Comparison of ENCODE assay signal across 8 mouse cellular contexts in the genomic region with DNA sequence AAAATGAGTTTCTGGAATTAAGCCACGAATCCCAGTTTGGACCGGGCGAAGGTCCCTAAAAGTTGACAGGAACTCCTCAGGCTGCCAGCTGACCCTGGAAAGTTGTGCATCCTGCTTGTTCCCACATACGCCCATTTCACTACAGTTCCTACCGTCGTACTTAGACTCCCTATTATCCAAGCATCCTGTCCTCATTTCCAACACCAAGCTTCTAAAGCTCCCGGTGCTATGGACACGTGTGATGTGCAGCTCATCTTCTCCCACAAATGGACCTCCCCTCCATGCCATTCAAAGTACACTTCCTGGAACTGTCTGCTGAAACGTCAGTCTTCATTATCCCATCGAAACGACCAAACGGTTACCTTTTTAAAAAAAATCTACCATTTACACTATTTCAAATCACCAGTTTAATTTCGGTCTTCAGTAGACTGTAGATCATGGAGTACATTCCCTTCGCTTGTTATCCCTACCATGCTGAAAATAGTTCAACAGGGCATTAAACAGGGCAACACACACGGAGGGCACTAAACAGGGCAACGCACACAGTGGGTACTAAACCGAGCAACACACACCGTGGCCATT. TPM values are rescaled to one million over a fixed set of nuclear protein-coding genes. Genes with fewer than 3 reads are reported as not detected.
DNase-seq lines count a peak whose midpoint lies in the region; ATAC-seq and TF ChIP-seq lines count a peak whose summit lies in the region.

No protein-coding gene starts in this region.

- no peak for TF ChIP-seq EP300 in liver, embryonic 14.5 days (IDR thresholded peaks at IDR 0.05; ENCODE audit: low read depth)

- peak overlapping the region; percentile 94 for H3K4me2 ChIP-seq in hindbrain, postnatal 0 days (ENCODE audit: low read depth, low read length)
- H3K4me2 ChIP-seq in liver, embryonic 14.5 days (ENCODE audit: low read depth) = peak overlapping the region; percentile 91

- H3K4me3 ChIP-seq in liver, adult 2 months (ENCODE audit: insufficient read depth, low read depth, low read length) = peak overlapping the region; percentile 67
- H3K4me3 ChIP-seq in bone marrow macrophage, adult 2 months (ENCODE audit: insufficient read depth, low read length) = peak overlapping the region; percentile 91
- peak overlapping the region; percentile 87 for H3K4me3 ChIP-seq in hindbrain, postnatal 0 days (ENCODE audit: low read length)
- peak overlapping the region; percentile 88 to 95 for H3K4me3 ChIP-seq in liver, embryonic 14.5 days (ENCODE audit: insufficient read depth in 1 of 2, low read depth in 2 of 2, low read length in 2 of 2)
- H3K4me3 ChIP-seq in olfactory bulb, adult 2 months (ENCODE audit: insufficient read depth, low read depth, low read length) = peak overlapping the region; percentile 72

- peak overlapping the region; percentile 70 for H3K9ac ChIP-seq in liver, adult 2 months (ENCODE audit: low read depth, low read length)
- H3K9ac ChIP-seq in hindbrain, postnatal 0 days (replicated peaks; ENCODE audit: low read length) = peak overlapping the region; percentile 74
- H3K9ac ChIP-seq in liver, embryonic 14.5 days (replicated peaks) = peak overlapping the region; percentile 90

- TF ChIP-seq POLR2A in liver, adult 2 months (IDR thresholded peaks at IDR 0.05; ENCODE audit: extremely low read depth, insufficient read depth, low read length) = no peak
- TF ChIP-seq POLR2A in bone marrow macrophage, adult 2 months (IDR thresholded peaks at IDR 0.05; ENCODE audit: borderline replicate concordance, low read depth, low read length) = no peak
- no peak for TF ChIP-seq POLR2A in olfactory bulb, adult 2 months (IDR thresholded peaks at IDR 0.05; ENCODE audit: insufficient read depth, low read depth, low read length)

- TF ChIP-seq CTCF in liver, adult 2 months (IDR thresholded peaks at IDR 0.05; ENCODE audit: low read depth, low read length) = no peak
- TF ChIP-seq CTCF in bone marrow macrophage, adult 2 months (IDR thresholded peaks at IDR 0.05; ENCODE audit: low read depth, low read length) = no peak
- TF ChIP-seq CTCF in hindbrain, postnatal 0 days (IDR thresholded peaks at IDR 0.05; ENCODE audit: low read depth) = no peak
- TF ChIP-seq CTCF in liver, embryonic 14.5 days (IDR thresholded peaks at IDR 0.05; ENCODE audit: low read depth) = no peak
- no peak for TF ChIP-seq CTCF in olfactory bulb, adult 2 months (IDR thresholded peaks at IDR 0.05; ENCODE audit: insufficient read depth, low read depth, low read length)

- H3K27me3 ChIP-seq in liver, adult 2 months (ENCODE audit: control insufficient read depth, insufficient read depth, low read length) = no peaks in the 10 kb centered on the region
- no peaks in the 10 kb centered on the region for H3K27me3 ChIP-seq in hindbrain, postnatal 0 days (ENCODE audit: insufficient read depth, low read length)
- H3K27me3 ChIP-seq in liver, embryonic 14.5 days (ENCODE audit: control insufficient read depth, insufficient read depth, low read length) = no peaks in the 10 kb centered on the region

- no peaks in the 10 kb centered on the region; the same call in 1 of the 2 replicates for H3K79me2 ChIP-seq in liver, adult 2 months (ENCODE audit: control insufficient read depth, insufficient read depth, low read length)

- WGBS in liver, adult 2 months = under 1% methylated on average over 18 of the region's 18 CpGs
- 10% methylated on average over 18 of the region's 18 CpGs for WGBS in hindbrain, postnatal 0 days
- 11% methylated on average over 18 of the region's 18 CpGs for WGBS in liver, embryonic 14.5 days (ENCODE audit: insufficient replicate concordance)
- WGBS in olfactory bulb, adult 2 months = 5% methylated on average over 18 of the region's 18 CpGs

- H3K9me3 ChIP-seq in hindbrain, postnatal 0 days (ENCODE audit: low read length) = no peaks in the 10 kb centered on the region
- no peaks in the 10 kb centered on the region for H3K9me3 ChIP-seq in liver, embryonic 14.5 days (ENCODE audit: control insufficient read depth, low read length)

- DNase-seq in liver, adult 2 months (ENCODE audit: extremely low read depth, low read depth, low spot score) = peak; percentile 71
- no peak for DNase-seq in liver
- DNase-seq in hindbrain, postnatal 0 days (ENCODE audit: low spot score) = peak; percentile 15
- peak in 1 of 3 experiments; percentile 26 for DNase-seq in liver, embryonic 14.5 days (ENCODE audit: low read depth in 3 of 3, low spot score in 3 of 3)
- DNase-seq in ovary, postnatal 10 days (ENCODE audit: low spot score) = no peak

- ATAC-seq in erythroblast, adult 5-6 weeks (replicated peaks; ENCODE audit: low FRiP score, poor library complexity, severe bottlenecking) = peak; percentile 29; the same call in 1 of the 2 replicates
- peak; percentile 10; the same call in 1 of the 2 replicates for ATAC-seq in hindbrain, postnatal 0 days
- no peak for ATAC-seq in liver, embryonic 14.5 days (ENCODE audit: insufficient read depth)

- H3K27ac ChIP-seq in liver, adult 2 months (replicated peaks; ENCODE audit: insufficient read depth, low read depth, low read length) = peak overlapping the region; percentile 60
- peak overlapping the region; percentile 84 for H3K27ac ChIP-seq in bone marrow macrophage, adult 2 months (ENCODE audit: insufficient read depth, low read depth, low read length)
- H3K27ac ChIP-seq in hindbrain, postnatal 0 days = peak overlapping the region; percentile 96
- peak overlapping the region; percentile 80 for H3K27ac ChIP-seq in liver, embryonic 14.5 days
- H3K27ac ChIP-seq in olfactory bulb, adult 2 months (ENCODE audit: insufficient read depth, low read depth, low read length) = peak overlapping the region; percentile 75

- no peaks in the 10 kb centered on the region for H3K36me3 ChIP-seq in liver, adult 2 months (ENCODE audit: control insufficient read depth, insufficient read depth, low read length)
- H3K36me3 ChIP-seq in hindbrain, postnatal 0 days (ENCODE audit: insufficient read depth, low read length) = no peaks in the 10 kb centered on the region
- no peaks in the 10 kb centered on the region; the same call in 1 of the 2 replicates for H3K36me3 ChIP-seq in liver, embryonic 14.5 days (replicated peaks; ENCODE audit: control insufficient read depth, insufficient read depth, low read depth)

- peaks cover 9% of the 10 kb centered on the region for H3K4me1 ChIP-seq in liver, adult 2 months (ENCODE audit: control insufficient read depth, insufficient read depth, low read length)
- peaks cover 7% of the 10 kb centered on the region for H3K4me1 ChIP-seq in bone marrow macrophage, adult 2 months (ENCODE audit: control insufficient read depth, insufficient read depth, low read length)
- peaks cover 13% of the 10 kb centered on the region; the same call in 1 of the 2 replicates for H3K4me1 ChIP-seq in hindbrain, postnatal 0 days (ENCODE audit: insufficient read depth, low read length)
- peaks cover 6 to 10% of the 10 kb centered on the region in 2 experiments; a peak in 3 of 4 replicates for H3K4me1 ChIP-seq in liver, embryonic 14.5 days (replicated peaks; ENCODE audit: control insufficient read depth in 2 of 2, insufficient read depth in 2 of 2, low read length in 1 of 2)
- peaks cover 7% of the 10 kb centered on the region; the same call in 1 of the 2 replicates for H3K4me1 ChIP-seq in olfactory bulb, adult 2 months (ENCODE audit: control insufficient read depth, insufficient read depth, low read length)

RNA-seq across cellular contexts. Expression of a gene that starts 1.5 kb away (rescaled TPM):
- 13.4 and 13.9 TPM in 2 replicates for total RNA-seq in liver, adult 2 months (2014; rRNA removed)
- polyA plus RNA-seq in liver, adult 2 months (2012; rRNA removed) = 24.9 and 27.2 TPM in 2 replicates
- polyA plus RNA-seq in bone marrow macrophage, adult 2 months (2012; ENCODE audit: insufficient read depth, insufficient read length, missing spikeins) = 33.6 and 36.5 TPM in 2 replicates
- 35.9 and 39.0 TPM in 2 replicates for total RNA-seq in erythroblast, adult 5-6 weeks (2015; ENCODE audit: low replicate concordance)
- total RNA-seq in erythroblast, adult 5-6 weeks (2017; ENCODE audit: low replicate concordance) = 54.1 and 57.2 TPM in 2 replicates
- total RNA-seq in hindbrain, postnatal 0 days (2014; rRNA removed) = 9.9 and 11.4 TPM in 2 replicates
- polyA plus RNA-seq in hindbrain, postnatal 0 days (2015; fragmentation: Nextera tagmentation; extraction: Ambion mirVana) = 39.6 and 42.6 TPM in 2 replicates
- 25.0 and 29.6 TPM in 2 replicates for polyA plus RNA-seq in liver, embryonic 14.5 days (2012; rRNA removed)
- polyA plus RNA-seq in liver, embryonic 14.5 days (2014; fragmentation: Nextera tagmentation; extraction: Ambion mirVana) = 73.6 and 88.4 TPM in 2 replicates
- polyA plus RNA-seq in olfactory bulb, adult 2 months (2012; ENCODE audit: insufficient read depth, insufficient read length, low replicate concordance, missing spikeins) = 86.3 TPM in 1 of 2 replicates, not detected in the other

Comparison
In these comparisons a context has a peak if more than half of its experiments do, and no peak if none do; other contexts are left out.
1. DNase-seq: peak in liver, adult 2 months (single experiment) and hindbrain, postnatal 0 days (single experiment); none in liver (single experiment) and ovary, postnatal 10 days (single experiment).
2. Peak in every context shown above with its lines, with median percentiles within 50 percentile points of each other: H3K27ac ChIP-seq, H3K4me3 ChIP-seq and H3K9ac ChIP-seq.